Mouse (Mus musculus): ENCODE results near the gene Havcr2.
A peak's percentile ranks its signal among the peaks of the same experiment; 100 is the strongest.

Havcr2 gene

DNA sequence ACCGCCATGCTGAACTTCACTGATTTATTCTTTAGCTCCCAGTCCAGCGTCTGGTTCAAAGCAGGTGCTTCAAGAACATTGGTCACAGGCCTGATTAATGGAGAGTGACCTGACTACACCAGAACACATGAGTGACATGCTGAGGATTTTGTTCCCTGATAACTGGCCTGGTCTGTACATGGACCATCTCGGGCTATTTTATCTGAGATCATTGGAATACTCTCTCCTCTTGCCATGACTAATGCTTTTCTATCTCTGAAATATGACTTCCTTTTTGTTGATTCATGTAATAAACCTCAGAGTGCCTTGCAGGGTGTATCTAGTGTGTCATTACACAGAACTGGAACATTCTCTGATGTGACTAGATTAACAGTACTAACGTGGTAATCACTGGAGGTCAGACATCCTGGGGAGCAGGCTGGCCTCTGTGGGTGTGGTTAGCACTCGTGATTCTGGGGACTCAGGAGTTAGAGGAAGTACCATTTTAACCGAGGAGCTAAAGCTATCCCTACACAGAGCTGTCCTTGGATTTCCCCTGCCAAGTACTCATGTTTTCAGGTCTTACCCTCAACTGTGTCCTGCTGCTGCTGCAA lies at the start of gene Havcr2:
Gene Havcr2, plus strand, starts transcription at position 483 of the 593 bp plus-strand sequence.
- DNase-seq (ENCODE audit: low read depth, low spot score) = no peak

DNA sequence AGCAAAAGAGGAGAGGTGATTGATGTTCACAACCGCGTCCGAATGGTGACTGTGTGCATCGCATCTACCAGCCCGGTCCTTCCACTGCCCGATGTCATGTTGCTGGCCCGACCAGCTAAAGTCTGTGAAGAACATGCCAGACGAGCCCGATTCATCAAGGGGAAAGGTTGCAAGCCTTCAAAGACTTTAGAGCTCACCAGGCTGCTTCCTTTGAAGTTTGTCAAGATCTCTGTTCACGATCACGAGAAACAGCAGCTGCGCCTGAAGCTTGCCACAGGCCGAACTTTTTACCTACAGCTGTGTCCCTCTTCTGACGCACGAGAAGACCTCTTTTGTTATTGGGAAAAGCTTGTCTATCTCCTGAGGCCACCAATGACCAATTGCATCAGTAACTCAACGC lies 49.7 kb upstream of the Havcr2 start:
- no peak for DNase-seq (ENCODE audit: low read depth, low spot score)

DNA sequence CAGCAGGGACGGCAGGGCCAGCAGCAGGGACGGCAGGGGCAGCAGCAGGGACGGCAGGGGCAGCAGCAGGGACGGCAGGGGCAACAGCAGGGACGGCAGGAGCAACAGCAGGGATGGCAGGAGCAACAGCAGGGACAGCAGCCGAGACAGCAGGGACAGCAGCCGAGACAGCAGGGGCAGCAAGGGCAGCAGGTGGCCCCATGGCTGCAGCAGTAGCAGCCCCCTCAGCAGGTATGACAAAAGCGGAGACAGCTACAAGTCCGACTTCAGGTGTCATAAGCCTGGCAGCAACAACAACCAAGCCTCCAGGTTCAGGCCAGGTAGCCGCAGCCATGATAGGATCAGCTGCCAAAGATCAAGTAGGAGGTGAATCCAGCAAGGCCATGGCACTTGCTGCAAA lies 48.0 kb upstream of the Havcr2 start:
- DNase-seq (ENCODE audit: low read depth, low spot score) = no peak

DNA sequence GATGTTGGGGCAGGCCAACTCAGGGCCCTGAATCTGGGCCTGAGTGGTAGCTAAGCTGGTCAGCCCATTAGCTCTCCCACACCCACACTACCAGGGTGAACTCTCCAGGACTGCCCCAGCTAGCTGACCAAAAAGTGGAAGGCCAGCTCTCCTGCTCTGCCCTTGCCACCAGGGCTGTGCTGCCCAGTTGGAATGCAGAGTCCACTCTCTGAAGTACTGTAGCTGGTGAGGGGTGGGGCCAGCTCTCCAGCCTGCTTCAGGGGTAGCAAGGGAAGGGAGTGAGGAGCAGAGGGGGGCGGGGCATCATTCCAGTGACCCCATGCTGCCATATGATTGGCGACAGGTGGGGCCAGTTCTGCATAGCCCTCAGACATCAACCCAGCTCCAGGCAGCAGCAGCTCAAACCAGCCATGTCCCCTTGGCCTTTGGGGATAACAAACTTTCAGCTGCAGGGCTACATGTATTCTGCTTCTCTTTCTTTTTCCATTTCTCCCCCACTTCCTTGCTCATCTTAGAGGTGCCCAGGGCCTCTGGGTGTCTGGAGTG lies 44.6 kb upstream of the Havcr2 start:
- peak; percentile 23 for DNase-seq (ENCODE audit: low read depth, low spot score)

DNA sequence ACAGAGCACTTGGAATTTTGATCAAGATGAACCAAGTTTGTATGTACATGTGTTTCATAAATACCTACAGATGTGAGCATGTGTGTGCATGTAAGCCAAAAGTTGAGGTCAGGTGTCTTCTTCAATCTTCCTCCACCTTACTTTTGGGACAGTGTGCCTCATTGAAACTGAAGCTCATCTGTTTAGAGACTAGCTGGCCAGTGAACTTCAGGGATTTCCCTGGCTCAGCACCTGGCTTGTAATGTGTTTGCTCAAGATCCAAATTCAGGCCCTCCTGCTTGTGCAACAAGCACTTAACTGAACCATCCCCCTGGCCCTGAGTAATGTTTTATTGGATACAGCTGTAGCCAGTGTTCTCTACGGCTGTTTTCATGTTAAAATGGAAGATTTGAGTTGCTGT lies 36.3 kb upstream of the Havcr2 start:
- DNase-seq (ENCODE audit: low read depth, low spot score) = no peak

DNA sequence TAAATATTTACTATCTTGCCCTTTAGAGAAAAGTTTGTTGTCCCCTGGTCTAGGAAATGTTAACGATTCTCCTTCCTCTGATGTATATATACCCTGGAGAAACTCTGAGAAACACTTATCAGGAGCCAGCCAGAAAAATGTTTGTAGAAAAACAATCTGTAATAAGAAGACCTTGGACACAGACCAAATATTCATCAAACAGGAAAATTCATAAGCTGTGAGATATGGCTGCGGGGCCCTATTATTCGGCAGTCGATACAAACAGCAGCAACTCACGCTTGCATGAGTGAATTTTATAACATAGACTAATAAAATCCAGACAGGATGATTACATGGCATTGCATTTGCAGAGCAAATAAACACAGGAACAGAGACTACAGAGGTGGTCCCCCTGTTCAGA lies 35.9 kb upstream of the Havcr2 start:
- no peak for DNase-seq (ENCODE audit: low read depth, low spot score)

DNA sequence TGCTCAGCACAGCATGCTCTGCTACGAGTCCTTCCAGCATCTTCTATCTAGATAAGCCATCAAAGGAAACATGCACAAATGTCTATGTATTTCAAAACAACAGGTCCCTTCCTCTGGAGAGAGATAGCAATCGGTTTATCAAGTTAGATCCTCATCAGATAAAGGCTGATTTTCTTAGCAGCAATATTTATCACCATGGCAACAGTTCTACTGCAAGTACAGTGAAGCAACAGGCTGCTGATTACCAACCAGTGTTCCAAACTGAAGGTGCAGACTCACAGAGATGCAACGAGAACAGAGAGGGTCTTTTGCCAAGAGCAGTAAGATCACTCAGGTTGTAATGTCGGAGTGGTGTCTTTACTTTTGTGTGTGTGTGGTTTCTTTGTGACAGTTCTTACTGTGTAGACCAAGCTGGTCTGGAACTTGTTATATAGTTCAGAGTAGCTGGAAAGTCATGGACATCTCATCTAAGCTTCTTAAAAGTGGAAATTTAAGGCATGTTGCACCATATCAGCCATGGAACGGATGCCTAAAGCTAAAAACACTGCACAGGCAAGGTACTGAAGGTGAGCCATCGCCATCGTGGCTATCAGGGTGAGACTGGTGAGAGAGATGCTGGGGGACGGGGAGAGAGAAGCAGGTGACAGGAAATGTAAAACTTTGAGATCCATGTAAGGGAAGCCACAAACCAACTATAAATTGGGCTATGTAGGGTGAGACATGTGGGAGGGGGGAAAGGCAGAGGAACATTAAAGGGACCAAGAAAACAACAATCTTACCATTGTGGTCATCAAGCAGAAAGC lies 33.4 kb upstream of the Havcr2 start:
- no peak for DNase-seq (ENCODE audit: low read depth, low spot score)

DNA sequence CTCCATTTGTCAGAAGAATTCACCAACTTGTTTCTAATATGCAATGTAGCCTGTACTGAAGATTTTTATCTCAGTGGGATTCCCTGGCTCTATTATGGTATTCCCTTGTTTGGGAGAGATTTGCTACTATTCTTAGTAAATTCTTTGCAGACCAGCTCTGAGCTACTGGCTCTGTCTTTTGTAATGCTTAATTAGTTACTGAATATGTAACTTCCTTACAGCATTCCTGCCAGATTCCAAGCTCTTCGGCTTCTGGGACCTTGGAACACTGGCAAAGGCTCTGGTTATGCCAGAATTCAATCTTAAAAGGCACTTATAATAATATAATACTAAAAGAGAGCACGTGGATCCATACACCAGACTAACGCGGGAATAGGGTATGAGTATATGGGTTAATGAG lies 26.6 kb upstream of the Havcr2 start:
- peak; percentile 48 for DNase-seq (ENCODE audit: low read depth, low spot score)

DNA sequence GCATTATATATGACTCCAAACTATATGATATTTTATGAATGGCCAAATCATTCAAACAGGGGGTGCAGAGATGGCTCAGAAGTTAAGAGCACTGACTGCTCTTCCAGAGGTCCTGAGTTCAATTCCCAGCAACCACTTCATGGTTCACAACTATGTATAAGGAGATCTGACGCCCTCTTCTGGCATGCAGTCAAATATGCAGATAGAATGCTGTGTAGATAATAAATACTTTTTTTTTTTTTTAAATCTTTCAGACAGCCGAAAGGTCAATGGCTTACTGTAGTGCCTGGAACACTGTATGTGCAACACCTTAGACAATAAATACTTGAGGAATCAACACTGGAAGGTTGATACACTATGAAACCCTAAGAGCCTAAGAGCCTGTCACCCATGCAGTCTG lies 24.6 kb upstream of the Havcr2 start:
- DNase-seq (ENCODE audit: low read depth, low spot score) = no peak

DNA sequence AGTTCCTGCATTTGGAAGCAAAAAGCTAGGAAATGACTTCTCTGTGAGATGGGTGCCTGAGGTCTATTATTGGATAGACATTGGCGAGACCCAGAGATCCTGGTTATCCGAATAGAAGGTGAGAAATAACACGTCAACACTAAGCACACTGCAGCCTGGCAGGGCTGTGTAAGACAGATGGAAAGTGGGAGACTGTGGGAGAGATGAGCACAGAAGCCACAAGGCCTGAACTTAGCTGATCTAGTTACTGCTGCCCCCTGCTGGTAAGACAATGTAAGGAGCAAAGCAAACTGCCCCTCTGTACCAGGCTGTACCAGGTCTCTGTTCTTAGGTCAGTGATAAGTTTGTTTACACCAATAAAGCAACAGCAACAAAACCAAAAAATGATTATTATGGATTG lies 23.6 kb upstream of the Havcr2 start:
- peak; percentile 90 for DNase-seq (ENCODE audit: low read depth, low spot score)

DNA sequence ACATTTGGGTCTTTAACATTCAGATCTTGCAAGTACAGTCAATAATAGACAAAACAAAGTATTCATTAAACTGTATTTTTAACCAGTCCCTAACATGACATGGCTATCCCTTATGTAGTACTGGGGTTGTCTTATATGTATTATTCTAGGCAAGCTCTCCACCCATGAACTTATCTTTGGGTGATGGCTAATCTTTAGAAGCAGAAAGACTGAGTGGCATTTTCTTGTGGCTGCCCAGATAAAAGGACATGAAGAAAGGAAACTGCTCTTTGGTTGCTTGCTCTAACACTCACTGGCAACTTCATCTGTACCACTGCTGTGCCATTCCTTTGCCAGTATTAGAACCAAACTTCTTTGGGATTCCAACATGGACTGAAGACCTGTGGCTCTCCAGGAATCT lies 19.4 kb upstream of the Havcr2 start:
- no peak for DNase-seq (ENCODE audit: low read depth, low spot score)

DNA sequence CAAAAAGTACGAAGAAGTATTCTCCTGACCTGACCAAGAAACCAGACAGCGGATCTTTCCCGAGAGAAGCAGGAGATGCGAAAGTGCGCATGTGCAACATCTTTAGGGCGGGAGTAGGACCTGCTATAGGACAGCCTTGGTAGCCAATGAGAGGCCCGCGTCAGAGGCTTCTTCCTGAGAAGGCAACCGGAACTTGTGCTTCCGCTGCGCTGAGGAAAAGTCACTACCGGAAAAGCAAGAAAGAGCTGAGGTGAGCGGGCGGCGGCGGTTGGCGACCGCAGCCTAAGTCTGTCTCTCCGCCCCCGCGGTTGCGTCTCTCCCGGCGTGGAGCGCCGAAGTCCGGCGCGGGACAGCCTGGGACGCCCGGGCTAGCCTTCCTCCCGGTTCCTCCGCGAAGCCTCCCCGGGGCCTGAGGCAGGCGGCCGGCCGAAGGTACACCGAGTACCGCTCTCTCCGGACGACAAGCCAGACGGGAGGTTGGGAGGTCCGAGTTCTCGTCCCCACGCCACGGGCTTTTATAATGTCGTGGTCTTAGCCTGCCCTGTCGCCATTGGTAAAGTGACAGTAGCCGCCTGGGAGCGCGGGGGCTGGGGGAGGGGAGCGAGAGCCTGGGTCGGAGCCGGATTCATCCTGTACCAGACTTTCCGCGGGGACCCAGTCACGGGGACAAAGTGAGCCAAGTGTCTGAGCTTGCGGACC lies 17.8 kb upstream of the Havcr2 start, which contains the start of gene Med7:
Gene Med7, plus strand, starts transcription at position 166 of the 699 bp plus-strand sequence.
- DNase-seq (ENCODE audit: low read depth, low spot score) = peak; percentile 98

DNA sequence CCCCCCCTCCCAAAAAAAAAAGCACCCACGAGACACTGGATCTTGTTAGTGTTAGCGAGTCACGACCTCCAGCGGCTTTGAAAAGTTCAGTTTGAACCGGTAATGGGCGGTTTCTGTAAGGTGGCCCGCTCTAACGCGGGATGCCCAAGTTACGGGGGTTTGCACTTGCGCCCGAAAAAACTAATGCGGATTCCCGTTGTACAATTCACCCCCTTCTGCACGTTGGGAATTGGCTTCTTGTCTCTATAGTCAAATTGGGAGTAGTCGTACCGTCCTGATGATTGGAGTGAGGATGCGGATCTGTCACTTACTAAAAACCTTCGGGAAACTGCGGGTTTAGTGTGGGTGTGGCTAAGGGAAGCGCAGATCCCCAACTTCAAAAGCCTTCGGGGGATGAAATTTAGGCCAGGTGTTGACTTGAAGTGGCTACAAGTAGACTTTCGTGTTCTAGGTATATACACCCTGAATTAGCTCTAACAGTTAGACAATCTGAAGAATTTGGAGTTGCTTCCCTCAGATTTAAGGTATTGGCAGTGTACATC lies 17.2 kb upstream of the Havcr2 start:
- DNase-seq (ENCODE audit: low read depth, low spot score) = no peak

DNA sequence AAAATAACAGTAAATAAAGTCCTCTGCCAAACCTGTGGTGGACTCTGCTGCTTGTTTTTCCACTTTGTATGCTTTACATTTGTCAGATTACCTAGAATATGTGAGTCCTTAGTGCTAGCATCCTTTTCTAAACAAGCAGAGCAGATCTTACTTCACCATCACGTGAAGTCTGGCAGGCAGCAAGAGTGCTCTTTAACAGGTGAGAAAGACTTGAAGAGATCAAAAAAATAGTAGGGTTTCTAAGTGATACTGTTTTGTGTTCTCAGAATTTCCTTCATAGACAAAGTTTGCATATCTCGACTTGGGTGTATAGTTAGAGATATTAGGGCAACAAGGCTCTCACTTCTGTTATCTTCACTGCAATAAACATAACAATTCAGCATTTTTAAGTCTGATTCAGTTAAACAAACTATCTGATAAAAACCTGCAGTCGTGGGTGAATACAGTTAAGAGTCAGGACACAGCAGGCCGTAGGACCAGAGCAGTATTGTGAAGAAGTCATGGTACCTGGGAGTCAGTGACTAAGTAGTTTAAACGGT lies 15.7 kb upstream of the Havcr2 start:
- no peak for DNase-seq (ENCODE audit: low read depth, low spot score)

DNA sequence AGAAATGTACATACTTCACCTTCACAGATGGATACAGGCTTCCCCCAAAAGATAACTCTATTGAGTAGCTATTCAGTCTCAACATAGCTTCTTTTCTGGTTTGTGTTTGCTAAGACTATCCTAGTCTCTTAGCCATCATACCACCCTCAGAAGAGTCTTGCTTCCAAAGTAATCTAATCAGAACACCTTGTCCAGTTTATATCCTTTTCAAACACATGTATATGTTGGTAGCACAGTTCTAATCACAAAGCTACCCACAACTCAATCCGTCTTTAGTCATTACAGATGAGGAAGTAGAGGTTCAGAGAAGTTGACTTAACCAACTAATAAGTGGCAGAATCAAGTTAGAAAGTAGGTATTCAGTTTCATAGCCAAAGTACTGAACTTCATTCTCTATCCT lies 13.0 kb upstream of the Havcr2 start:
- DNase-seq (ENCODE audit: low read depth, low spot score) = no peak

DNA sequence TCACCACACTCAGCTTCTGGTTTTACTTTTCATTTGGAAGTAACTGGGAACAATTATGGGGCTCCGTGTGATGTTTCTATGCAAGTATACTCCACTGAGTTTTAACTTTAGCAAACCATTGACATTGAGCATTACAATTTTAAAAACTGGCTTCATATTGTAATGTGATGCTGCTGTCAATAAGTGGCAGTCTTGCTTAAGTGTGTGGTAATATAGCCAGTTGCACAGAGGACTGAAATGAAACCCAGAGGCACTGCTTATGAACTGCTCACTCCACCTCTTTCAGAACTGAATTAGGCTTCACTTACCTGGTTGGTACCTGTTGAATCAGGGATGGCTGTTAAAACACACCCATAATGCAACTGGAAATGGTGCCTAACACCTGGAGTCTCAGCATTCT lies 11.6 kb upstream of the Havcr2 start:
- no peak for DNase-seq (ENCODE audit: low read depth, low spot score)

DNA sequence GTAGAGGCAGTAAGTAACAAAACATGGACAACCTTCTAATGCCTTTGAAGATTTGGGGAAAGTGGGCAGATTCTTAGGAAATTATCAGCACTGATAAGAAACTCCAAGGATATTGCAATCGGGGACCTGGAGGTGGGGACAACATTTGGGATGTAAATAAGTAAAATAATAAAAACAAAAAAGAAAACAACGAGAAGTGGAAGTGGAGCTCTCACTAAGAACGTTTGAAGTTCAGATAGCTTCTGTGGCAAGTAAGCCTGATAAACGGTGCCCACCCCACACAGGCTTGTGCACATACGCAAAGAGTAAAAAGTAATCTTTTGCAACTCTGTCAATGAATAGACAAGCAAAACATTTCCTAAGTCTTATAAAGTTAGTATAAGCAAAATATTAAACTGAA lies 10.8 kb upstream of the Havcr2 start:
- DNase-seq (ENCODE audit: low read depth, low spot score) = no peak

DNA sequence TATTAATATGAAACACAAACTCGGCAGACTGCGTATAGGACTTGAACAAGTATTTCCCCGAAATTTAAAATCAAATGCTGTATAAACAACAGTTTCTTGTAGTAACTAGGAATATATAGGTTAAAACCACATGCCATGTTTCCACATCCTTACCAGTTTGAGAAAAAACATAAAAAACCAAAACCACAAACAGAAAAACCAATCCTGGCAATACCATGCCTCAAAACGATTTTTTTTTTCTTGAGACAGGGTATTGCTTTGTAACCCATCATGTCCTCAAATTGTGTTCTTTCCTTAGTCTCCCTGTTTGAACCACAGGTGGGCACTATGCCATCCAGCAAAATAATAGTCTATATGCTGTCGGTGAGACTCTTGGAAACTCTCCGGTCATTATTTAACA lies 8.6 kb upstream of the Havcr2 start:
- no peak for DNase-seq (ENCODE audit: low read depth, low spot score)

DNA sequence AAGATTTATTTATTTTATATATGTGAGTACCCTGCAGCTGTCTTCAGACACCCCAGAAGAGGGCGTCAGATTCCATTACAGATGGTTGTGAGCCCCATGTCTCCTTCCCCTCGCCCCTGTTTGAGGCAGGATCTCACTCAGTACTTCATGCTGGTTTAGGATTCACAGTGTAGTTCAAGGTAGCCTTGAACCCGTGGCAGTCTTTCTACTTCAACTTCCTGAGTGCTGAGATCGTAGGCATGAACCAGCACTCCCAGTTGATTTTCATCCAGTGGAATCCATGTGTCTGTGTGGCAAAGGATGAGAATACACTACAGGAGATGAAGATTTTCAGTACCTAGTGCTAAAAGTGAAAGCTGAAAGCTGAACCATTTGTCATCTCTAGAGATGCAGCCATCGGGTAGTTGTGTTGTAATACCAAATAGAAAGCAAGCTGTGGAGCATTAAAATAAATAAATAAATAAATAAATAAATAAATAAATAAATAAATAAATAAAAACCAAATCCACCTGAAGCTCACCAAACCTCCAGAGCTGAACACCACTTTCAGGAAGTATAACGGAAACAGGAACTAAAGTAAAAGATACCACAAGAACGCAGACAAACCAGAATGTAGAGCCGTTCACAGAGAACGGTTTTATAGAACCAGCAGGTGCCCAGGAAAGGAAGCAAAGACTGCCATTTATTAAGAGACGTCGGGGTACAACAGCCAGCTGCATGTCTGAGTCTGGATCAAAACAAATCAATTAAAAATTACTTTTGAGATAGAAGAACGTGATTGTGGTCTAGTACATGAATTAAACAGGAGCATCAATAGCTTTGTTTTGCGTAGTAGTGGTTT lies 6.9 kb upstream of the Havcr2 start:
- DNase-seq (ENCODE audit: low read depth, low spot score) = no peak

DNA sequence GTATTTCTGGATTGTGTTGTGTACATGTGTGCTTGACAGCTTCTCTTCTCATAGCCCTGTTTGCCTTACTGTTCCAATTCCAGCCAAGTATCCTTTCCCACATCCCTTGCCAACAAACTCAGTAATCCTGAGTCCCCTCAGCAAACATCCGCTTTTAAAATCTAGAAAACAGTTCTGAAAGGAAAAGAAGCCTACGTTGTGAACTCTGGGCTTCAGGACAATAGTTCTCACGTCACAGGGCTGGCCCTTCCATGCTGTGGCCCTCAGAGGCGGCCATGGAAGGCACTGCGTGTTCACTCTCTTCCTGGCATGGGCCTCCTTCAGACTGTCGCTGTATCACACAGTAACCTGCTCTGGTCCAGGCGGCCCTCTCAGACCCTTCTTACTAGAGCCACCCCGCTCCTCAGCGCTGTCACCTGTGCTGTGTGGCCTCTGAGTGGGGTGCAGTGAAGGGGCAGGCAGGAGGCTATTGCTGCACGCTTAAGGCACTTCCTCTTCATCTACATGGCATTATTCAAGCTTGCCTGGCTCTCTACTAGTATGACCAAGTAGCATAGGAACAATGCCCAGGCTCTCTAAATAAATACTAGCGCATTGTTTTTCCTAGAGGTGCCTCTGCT lies 5.2 kb upstream of the Havcr2 start:
- DNase-seq (ENCODE audit: low read depth, low spot score) = no peak

DNA sequence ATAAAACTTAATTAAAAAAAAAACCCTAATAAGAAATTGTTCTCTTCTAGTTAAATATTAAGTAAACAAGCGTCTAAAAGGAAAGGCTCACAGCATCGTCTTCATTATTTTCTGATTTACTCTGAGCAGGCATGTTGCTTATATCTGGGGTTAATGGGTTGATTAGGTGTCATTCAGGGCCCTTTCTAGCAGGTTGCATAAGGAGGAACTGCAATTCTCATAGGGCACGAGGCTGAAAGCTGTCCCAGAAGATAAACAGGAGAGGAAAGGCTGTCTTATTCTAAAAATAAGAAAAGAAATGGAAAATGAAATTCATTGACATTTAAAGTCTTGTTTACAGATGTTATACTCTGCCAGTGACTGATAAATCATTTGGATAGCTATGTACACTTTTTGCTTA lies 5.2 kb downstream of the Havcr2 start:
- no peak for DNase-seq (ENCODE audit: low read depth, low spot score)

Data from ZHBTc4 (cell line).